Mouse (Mus musculus) neural tube, embryonic 15.5 days (tissue): Measurements from ENCODE around the gene Smpd3. TPM values are rescaled to one million over a fixed set of nuclear protein-coding genes. Genes with fewer than 3 reads are reported as not detected.

Experiments used
- ATAC-seq: fragments of 200-750 bp; cut with Nextera tagmentation; 2 replicates; pipeline ENCODE4 v1.8.0; 2017; ENCODE audit warnings: mild to moderate bottlenecking, moderate TSS enrichment, moderate library complexity; ENCODE audit not compliant: low FRiP score
- H3K27ac ChIP-seq: fragments of 300-500 bp; sonication (generic); replicated peaks from 2 replicates; pipeline ENCODE4 v1.5.1; 2015; ENCODE audit warnings: mild to moderate bottlenecking, inconsistent platforms
- H3K27me3 ChIP-seq: fragments of 300-500 bp; sonication (generic); replicated peaks from 2 replicates; pipeline ENCODE4 v1.6.1; 2015; ENCODE audit warnings: inconsistent platforms
- H3K36me3 ChIP-seq: fragments of 300-500 bp; sonication (generic); 2 replicates; pipeline ENCODE4 v1.6.1; 2015; ENCODE audit warnings: inconsistent platforms
- H3K4me1 ChIP-seq: fragments of 300-500 bp; sonication (generic); 2 replicates; pipeline ENCODE4 v1.6.1; 2015; ENCODE audit warnings: inconsistent platforms
- H3K4me2 ChIP-seq: fragments of 300-500 bp; sonication (generic); 2 replicates; pipeline ENCODE4 v1.6.1; 2015; ENCODE audit warnings: inconsistent platforms, mild to moderate bottlenecking, moderate library complexity
- H3K4me3 ChIP-seq: fragments of 300-500 bp; sonication (generic); replicated peaks from 2 replicates; pipeline ENCODE4 v1.5.1; 2015; ENCODE audit warnings: mild to moderate bottlenecking, inconsistent platforms
- H3K9ac ChIP-seq: fragments of 300-500 bp; sonication (generic); replicated peaks from 2 replicates; pipeline ENCODE4 v1.6.1; 2015; ENCODE audit warnings: mild to moderate bottlenecking, inconsistent platforms
- H3K9me3 ChIP-seq: fragments of 300-500 bp; sonication (generic); replicated peaks from 2 replicates; pipeline ENCODE4 v1.6.1; 2016; ENCODE audit warnings: inconsistent platforms
- WGBS: fragments of 180-500 bp; shearing (Covaris S2); methylation state at CpG from one replicate; pipeline ENCODE4 v1.1.7; 2015; ENCODE audit warnings: mixed read lengths; 5-methylcytosine and 5-hydroxymethylcytosine counted together
- polyA plus RNA-seq: library from polyadenylated mRNA; unstranded; fragments of >200 nt; fragmentation: Nextera tagmentation; extraction: Ambion mirVana; gene quantifications from 2 replicates; pipeline ENCODE4 v1.2.1, GENCODE M21; 2015

Smpd3 gene
- polyA plus RNA-seq, 1 experiment from 2014 or later: 50.1 TPM

DNA sequence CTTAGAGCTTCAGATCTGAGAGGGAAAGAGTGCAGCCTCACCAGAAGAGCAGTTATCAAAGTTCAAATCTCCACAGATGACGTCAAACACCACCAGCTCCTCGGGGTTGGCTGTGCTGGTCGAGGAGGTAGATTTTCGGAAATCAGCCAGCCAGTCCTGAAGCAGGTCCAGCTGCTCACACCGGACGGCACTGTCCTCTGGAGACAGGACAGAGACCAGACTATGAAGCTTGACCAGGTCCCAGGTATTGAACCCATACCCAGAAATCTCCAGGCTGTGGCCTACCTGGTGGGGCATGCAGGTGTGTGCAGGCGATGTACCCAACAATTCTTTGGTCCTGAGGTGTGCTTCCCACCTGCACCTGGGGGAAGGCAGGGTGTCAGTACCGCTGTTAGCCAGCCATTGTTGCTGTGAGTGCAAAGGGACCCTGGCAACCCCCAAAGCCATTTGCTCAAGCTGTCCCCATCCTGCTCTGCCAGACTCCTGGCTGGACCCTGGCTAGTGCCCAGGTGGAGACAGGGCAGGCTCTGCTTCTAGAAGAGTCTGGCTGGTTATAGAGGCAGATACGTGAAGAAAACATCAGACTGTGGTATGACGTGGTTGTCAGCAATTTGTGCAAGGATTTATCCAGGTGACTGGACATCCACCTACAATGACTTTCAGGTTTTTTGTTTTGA, 78.1 kb downstream of the Smpd3 start:
- Histone ChIP-seq H3K4me3 (no peak overlapping the region), H3K9ac (no peak overlapping the region), H3K36me3 (peaks cover 57% of the 10 kb centered on the region), H3K4me2 (no peak overlapping the region), H3K4me1 (peaks cover 15% of the 10 kb centered on the region), H3K27me3 (no peaks in the 10 kb centered on the region), H3K27ac (no peak overlapping the region), H3K9me3 (no peaks in the 10 kb centered on the region)
- no peak for ATAC-seq
- 94% methylated on average over 10 of the region's 10 CpGs for WGBS

DNA sequence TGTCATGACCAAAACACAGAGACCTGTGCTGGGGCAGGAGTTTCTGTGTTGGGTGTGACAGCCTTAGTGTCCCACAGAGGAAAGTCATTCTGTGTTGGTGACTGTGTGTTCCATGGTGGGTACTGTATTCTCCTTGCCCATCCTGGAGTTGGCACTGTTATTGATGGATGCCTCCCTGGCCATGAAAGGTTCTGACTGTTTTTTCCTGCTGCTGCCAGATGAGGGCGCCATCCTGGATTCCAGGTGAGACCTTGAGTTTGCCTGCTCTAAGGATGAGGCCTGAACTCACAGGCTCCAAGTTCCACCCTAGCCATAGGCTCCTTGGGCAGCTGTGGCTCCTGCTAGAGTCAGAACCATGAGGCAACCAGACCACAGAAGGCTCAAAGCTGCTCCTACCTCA, 79.6 kb downstream of the Smpd3 start:
- Histone ChIP-seq H3K9me3 (no peaks in the 10 kb centered on the region), H3K4me2 (no peak overlapping the region), H3K9ac (no peak overlapping the region), H3K4me3 (no peak overlapping the region), H3K36me3 (peaks cover 64% of the 10 kb centered on the region), H3K4me1 (peaks cover 7% of the 10 kb centered on the region), H3K27ac (no peak overlapping the region), H3K27me3 (no peaks in the 10 kb centered on the region)
- ATAC-seq: no peak
- 43% methylated on average over 1 of the region's 1 CpGs for WGBS

DNA sequence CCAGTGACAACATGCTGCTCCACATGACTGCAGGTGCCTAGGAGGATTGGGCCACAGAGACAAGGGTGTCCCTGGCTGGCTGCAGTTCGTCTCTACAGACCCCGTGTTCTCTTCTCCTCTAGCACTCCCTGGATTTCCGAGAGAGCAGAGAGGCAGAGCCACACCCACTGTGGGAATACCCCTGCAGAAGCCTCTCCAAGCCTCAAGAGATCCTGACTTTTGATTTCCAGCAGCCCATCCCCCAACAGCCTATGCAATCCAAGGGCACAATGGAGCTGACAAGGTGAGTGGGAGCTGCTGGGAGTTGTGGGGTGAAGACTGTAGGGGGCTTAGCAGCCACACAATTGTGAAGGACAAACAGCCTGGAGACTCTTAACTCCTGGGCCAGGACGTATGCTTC, 87.6 kb downstream of the Smpd3 start:
- no peak overlapping the region for H3K27ac ChIP-seq
- no peaks in the 10 kb centered on the region for H3K9me3 ChIP-seq
- 0 out of 2 replicates have a peak, but pooled peaks cover 3% of the 10 kb centered on the region for H3K4me1 ChIP-seq
- no peak overlapping the region for H3K9ac ChIP-seq
- H3K27me3 ChIP-seq: no peaks in the 10 kb centered on the region
- H3K4me3 ChIP-seq: no peak overlapping the region
- no peak overlapping the region for H3K4me2 ChIP-seq
- ATAC-seq: 0 out of 2 replicates have a peak, but pooled peaks have one; percentile 4
- 71% methylated on average over 4 of the region's 4 CpGs for WGBS
- peaks cover 75% of the 10 kb centered on the region for H3K36me3 ChIP-seq

DNA sequence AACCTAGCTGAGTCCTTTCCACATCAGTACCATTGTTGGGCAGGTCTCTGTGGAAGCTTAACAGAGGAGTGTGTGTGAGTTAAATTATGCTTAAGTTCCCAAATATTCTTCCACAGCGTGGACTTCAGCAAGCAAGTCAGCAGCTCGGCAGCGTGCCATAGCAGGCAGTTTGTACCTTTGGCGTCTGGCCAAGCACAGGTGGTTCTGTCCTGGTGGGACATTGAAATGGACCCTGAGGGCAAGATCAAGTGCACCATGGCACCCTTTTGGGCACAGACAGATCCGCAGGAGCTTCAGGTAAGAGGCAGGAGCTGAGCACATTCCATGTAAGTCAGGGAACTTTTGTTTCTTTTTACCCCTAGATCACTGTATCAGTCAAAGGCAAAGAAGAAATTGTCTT, 100.7 kb downstream of the Smpd3 start:
- Histone ChIP-seq H3K27ac (no peak overlapping the region), H3K27me3 (no peaks in the 10 kb centered on the region), H3K4me3 (no peak overlapping the region), H3K36me3 (peaks cover 65% of the 10 kb centered on the region), H3K4me1 (no peaks in the 10 kb centered on the region), H3K4me2 (no peak overlapping the region), H3K9ac (no peak overlapping the region), H3K9me3 (no peaks in the 10 kb centered on the region)
- 86% methylated on average over 5 of the region's 5 CpGs for WGBS
- ATAC-seq: no peak

DNA sequence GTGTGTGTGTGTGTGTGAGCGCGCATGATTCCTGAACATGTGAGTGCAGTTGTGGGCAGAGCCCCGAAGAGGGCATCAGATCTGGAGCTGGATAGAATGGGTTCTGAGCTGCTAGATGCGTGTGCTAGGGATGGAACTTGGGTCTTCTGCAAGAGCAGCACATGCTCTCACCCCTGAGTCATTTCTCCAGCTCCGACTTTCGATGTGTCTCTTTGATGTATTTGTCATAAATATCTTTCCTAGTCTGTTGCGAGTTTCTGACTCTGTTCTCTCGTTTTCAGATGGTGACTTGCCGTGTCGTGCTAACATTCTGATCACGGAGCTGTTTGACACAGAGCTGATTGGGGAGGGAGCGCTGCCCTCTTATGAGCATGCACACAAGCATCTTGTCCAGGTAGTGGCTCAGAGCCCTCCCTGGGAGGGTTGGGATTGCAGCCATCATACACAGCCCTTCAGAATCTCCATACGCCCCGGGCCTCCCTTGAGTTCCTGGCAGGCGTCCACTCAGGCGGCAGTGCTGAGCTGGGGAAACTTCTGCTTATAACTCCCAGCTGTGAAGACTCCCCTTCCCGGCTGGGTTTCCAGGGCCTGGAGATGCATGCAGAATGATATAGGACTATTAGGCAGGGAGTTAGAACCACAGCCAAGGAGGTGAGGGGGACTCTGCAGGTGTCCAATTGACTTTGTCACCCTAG, 103.1 kb downstream of the Smpd3 start:
- ATAC-seq: no peak

DNA sequence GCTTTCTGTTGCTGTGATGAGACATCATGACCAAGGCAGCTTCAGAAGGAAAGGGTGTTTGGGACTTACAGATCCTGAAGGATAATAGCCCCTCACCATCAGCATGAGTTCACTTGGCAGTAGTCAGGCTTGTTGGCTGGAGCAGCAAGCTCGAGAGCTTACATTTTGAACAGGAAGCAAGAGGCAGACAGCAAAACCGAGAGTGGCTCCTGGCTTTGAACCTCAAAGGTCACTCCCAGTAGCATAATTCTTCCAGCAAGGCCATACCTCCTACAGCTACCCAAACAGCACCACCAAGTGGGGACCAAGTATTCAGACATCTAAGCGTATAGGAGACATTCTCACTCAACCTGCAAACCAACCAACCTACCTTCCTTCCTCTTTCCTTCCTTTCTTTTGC, 105.0 kb downstream of the Smpd3 start:
- Histone ChIP-seq H3K4me2 (no peak overlapping the region), H3K9ac (no peak overlapping the region), H3K4me3 (no peak overlapping the region), H3K4me1 (no peaks in the 10 kb centered on the region), H3K27ac (no peak overlapping the region), H3K27me3 (no peaks in the 10 kb centered on the region), H3K36me3 (peaks cover 67% of the 10 kb centered on the region), H3K9me3 (no peaks in the 10 kb centered on the region)
- WGBS: 80% methylated on average over 3 of the region's 3 CpGs
- ATAC-seq: no peak

More for the DNA sequence above, 103.1 kb downstream of the Smpd3 start:
- 94% methylated on average over 17 of the region's 17 CpGs for WGBS
- H3K27me3 ChIP-seq: no peaks in the 10 kb centered on the region
- H3K4me3 ChIP-seq: no peak overlapping the region
- no peaks in the 10 kb centered on the region for H3K9me3 ChIP-seq
- H3K36me3 ChIP-seq: peaks cover 63% of the 10 kb centered on the region
- H3K27ac ChIP-seq: no peak overlapping the region
- H3K4me1 ChIP-seq: no peaks in the 10 kb centered on the region
- no peak overlapping the region for H3K9ac ChIP-seq
- no peak overlapping the region for H3K4me2 ChIP-seq

DNA sequence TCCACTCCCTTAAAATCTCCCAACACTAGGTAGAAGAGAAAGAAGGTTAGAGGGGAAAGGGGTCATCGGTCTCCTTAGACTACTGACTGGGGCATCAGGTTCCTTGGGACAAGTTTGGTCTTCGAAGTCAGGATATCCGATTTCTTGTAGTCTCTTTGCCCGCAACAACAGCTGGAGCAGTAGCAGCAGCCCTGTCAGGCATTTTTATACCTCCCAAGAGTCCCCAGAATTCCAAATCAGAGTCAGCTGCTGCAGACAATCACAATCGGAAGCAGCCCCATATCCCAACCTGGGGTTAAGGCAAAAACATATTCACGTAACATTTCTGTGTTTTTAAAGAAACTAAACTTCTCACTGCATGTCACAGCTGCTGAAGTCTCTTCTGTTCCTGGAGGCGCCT, 106.3 kb downstream of the Smpd3 start:
- H3K36me3 ChIP-seq: peaks cover 65% of the 10 kb centered on the region
- no peak overlapping the region for H3K9ac ChIP-seq
- no peak for ATAC-seq
- 88% methylated on average over 7 of the region's 7 CpGs for WGBS
- H3K4me2 ChIP-seq: no peak overlapping the region
- H3K27ac ChIP-seq: no peak overlapping the region
- H3K27me3 ChIP-seq: no peaks in the 10 kb centered on the region
- no peak overlapping the region for H3K4me3 ChIP-seq
- no peaks in the 10 kb centered on the region for H3K9me3 ChIP-seq
- no peaks in the 10 kb centered on the region for H3K4me1 ChIP-seq

DNA sequence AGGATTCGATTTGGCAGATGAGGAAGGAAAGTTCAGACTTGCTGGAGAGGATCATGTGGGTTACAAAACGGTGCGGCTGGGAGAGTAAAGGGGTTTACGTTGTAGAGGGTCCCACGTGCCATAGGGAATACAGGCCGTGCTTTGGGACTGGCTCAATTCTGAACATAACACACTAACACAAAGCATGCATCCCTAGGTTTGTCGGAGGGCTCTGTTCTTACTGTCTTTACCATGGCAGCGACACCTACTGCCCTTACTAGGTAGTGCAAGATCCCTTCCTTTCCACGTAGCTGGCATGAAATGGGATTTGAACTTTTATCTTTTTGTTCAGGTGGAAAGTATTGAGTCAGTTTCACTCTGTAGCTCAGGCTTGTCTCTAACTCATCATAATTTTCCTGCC, 111.2 kb downstream of the Smpd3 start:
- H3K9me3 ChIP-seq: no peaks in the 10 kb centered on the region
- H3K4me2 ChIP-seq: no peak overlapping the region
- H3K36me3 ChIP-seq: peaks cover 64% of the 10 kb centered on the region
- H3K9ac ChIP-seq: no peak overlapping the region
- ATAC-seq: no peak
- H3K27ac ChIP-seq: no peak overlapping the region
- no peaks in the 10 kb centered on the region for H3K4me1 ChIP-seq
- H3K4me3 ChIP-seq: no peak overlapping the region
- WGBS: 45% methylated on average over 9 of the region's 9 CpGs
- H3K27me3 ChIP-seq: no peaks in the 10 kb centered on the region

DNA sequence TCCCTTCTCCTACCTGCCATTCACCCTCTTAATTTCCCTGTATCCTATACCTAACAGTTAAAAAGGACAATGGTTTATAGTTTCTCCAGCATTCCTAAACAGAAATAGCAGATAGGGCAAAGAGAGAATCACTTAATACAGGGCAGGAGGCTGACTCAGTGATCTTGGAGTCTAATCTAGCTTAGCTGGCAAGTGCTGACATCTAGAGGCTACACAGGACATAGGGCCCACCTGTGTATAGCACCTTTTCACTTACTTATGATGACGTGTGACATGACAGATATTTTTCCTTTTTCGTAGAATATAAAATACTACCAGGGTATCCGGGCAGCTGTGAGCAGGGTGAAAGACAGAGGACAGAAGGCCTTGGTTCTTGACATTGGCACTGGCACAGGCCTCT, 118.2 kb downstream of the Smpd3 start:
- H3K4me2 ChIP-seq: no peak overlapping the region
- no peak overlapping the region for H3K4me3 ChIP-seq
- no peak for ATAC-seq
- H3K9me3 ChIP-seq: no peaks in the 10 kb centered on the region
- H3K27me3 ChIP-seq: no peaks in the 10 kb centered on the region
- H3K9ac ChIP-seq: no peak overlapping the region
- WGBS: 91% methylated on average over 3 of the region's 3 CpGs
- peaks cover 83% of the 10 kb centered on the region for H3K36me3 ChIP-seq
- H3K4me1 ChIP-seq: no peaks in the 10 kb centered on the region
- H3K27ac ChIP-seq: no peak overlapping the region

DNA sequence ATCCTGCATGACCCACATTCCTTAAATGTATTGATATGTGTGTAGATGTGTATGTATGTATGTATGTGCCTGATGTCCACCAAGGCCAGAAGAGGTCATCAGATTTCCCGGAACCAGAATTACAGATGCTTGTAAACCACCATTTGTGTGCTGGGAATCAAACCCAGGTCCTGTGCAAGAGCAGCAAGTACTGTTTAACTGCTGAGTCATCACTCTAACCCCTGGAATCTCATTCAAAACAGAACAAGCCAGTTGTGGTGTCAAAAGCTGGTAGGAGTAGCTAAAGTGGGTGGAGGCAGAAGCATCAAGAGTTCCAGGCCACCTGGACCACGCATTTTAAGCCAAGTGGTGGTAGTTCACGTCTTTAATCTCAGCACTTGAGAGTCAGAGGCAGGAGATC, 123.8 kb downstream of the Smpd3 start:
- H3K36me3 ChIP-seq: peaks cover 54% of the 10 kb centered on the region
- H3K4me3 ChIP-seq: no peak overlapping the region
- no peak overlapping the region for H3K27ac ChIP-seq
- no peak for ATAC-seq
- H3K27me3 ChIP-seq: no peaks in the 10 kb centered on the region
- no peak overlapping the region for H3K4me2 ChIP-seq
- H3K9ac ChIP-seq: no peak overlapping the region
- H3K4me1 ChIP-seq: peaks cover 23% of the 10 kb centered on the region
- 95% methylated on average over 3 of the region's 3 CpGs for WGBS
- no peaks in the 10 kb centered on the region for H3K9me3 ChIP-seq

DNA sequence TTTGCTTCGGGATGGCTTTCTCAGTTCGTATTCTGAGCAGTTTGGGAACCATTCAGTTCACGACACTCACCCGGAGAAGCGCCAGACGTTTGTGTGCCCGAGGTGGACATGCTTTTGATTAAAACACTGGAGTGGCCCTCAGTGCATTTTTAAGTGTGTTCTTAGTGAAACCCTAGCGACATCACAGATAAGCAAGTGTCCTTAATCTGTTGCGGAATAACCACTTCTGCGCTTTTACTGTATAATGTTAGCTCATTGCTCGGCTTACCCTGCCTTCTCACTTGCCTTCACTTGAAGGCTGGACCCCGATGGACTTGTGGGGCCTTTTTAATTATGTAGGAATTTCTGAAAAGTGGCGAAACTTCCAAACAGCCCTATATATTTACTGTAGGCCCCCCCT, 126.4 kb downstream of the Smpd3 start:
- H3K27ac ChIP-seq: peak overlapping the region; percentile 96
- peaks cover 29% of the 10 kb centered on the region for H3K4me1 ChIP-seq
- peak overlapping the region; percentile 93 for H3K9ac ChIP-seq
- H3K9me3 ChIP-seq: no peaks in the 10 kb centered on the region
- peak; percentile 2; the same call in 1 of the 2 replicates for ATAC-seq
- H3K36me3 ChIP-seq: peaks cover 42% of the 10 kb centered on the region
- peak overlapping the region; percentile 91 for H3K4me3 ChIP-seq
- WGBS: 5% methylated on average over 13 of the region's 13 CpGs
- no peaks in the 10 kb centered on the region for H3K27me3 ChIP-seq
- peak overlapping the region; percentile 83 for H3K4me2 ChIP-seq

DNA sequence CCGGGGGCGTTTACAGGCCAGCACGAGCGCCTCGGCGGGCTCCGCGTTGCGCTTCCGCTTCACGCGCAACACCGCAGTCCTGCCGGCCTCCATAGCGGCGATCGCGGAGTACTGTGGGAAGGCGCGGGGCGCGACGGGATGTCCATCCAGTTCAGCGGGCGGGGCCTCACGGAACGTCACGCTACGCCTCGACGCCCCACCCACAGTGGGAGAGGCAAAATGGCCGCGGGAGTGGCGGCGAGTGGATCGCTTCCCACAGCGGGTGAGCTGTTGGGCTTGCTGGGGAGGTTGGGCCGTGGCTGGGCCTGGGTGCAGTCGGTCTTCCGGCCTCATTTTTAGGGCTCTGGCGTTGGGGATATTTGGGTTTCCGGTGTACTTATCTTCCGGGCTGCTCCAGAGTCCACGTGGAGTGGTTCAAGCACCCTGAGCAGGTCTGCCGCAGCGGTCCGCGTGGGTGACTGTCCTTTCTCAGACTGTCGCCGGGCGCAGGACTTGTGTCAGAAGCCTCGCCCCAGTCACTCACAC, 126.9 kb downstream of the Smpd3 start, which contains the start of the genes Slc7a6os and Prmt7:
Gene Slc7a6os (minus strand): TSS at position 115 of the 525 bp plus-strand sequence.
Gene Prmt7 (plus strand): TSS at position 116 of the 525 bp plus-strand sequence.
- WGBS: 0% methylated on average over 52 of the region's 52 CpGs
- no peaks in the 10 kb centered on the region for H3K9me3 ChIP-seq
- peak within 1 kb of the TSS; percentile 96 for H3K27ac ChIP-seq
- H3K9ac ChIP-seq: peak within 1 kb of the TSS; percentile 93
- H3K4me3 ChIP-seq: peak within 1 kb of the TSS; percentile 91
- peak; percentile 99 for ATAC-seq
- peak within 1 kb of the TSS; percentile 83 for H3K4me2 ChIP-seq
- H3K4me1 ChIP-seq: peaks cover 29% of the 10 kb centered on the region
- peaks cover 39% of the 10 kb centered on the region for H3K36me3 ChIP-seq
- H3K27me3 ChIP-seq: no peaks in the 10 kb centered on the region
